Mouse (Mus musculus): ENCODE measurements around the gene Grwd1.
A peak's percentile ranks its signal among the peaks of the same experiment; 100 is the strongest.

Grwd1 gene

GRCm38 (mm10) chr7:45797661-45798510, 32.9 kb downstream of the Grwd1 start:
- peak in 1 of 2 experiments; percentile 22 for DNase-seq

GRCm38 (mm10) chr7:45796950-45797349, 33.8 kb downstream of the Grwd1 start:
- no peak for DNase-seq

GRCm38 (mm10) chr7:45794971-45795370, 35.8 kb downstream of the Grwd1 start:
- DNase-seq: peak in 1 of 2 experiments; percentile 25

GRCm38 (mm10) chr7:45793969-45794585, 36.7 kb downstream of the Grwd1 start:
- peak in 1 of 2 experiments; percentile 12 for DNase-seq

- peak in 1 of 2 experiments; percentile 9 for DNase-seq
These were observed 37.5 kb downstream of the Grwd1 start for GRCm38 (mm10) chr7:45793240-45793639.

- DNase-seq: peak in 1 of 2 experiments; percentile 5
These were observed 38.8 kb downstream of the Grwd1 start for GRCm38 (mm10) chr7:45791756-45792490.

GRCm38 (mm10) chr7:45790721-45791120, 40.0 kb downstream of the Grwd1 start:
- DNase-seq: peak in 1 of 2 experiments; percentile 4

- DNase-seq: peak in 1 of 2 experiments; percentile 27
These were observed 43.1 kb downstream of the Grwd1 start for GRCm38 (mm10) chr7:45787642-45788041.

- DNase-seq: peak; percentile 69 to 82
These were observed 43.9 kb downstream of the Grwd1 start for GRCm38 (mm10) chr7:45786661-45787413.

- peak; percentile 73 to 84 for DNase-seq
These were observed 44.6 kb downstream of the Grwd1 start for GRCm38 (mm10) chr7:45786136-45786578.

- DNase-seq: peak; percentile 66 to 77
These were observed 45.2 kb downstream of the Grwd1 start for GRCm38 (mm10) chr7:45785388-45786135.

GRCm38 (mm10) chr7:45784524-45785372, 46.0 kb downstream of the Grwd1 start, which contains the start of gene Sult2b1:
Gene Sult2b1 (minus strand): TSS chr7:45784669.
- DNase-seq: peak; percentile 91 to 95

GRCm38 (mm10) chr7:45783511-45784091, 47.1 kb downstream of the Grwd1 start, which contains the start of gene Lmtk3:
Gene Lmtk3 (plus strand): TSS chr7:45783738.
- peak; percentile 88 to 95 for DNase-seq

GRCm38 (mm10) chr7:45782271-45782670, 48.5 kb downstream of the Grwd1 start:
- no peak for DNase-seq

GRCm38 (mm10) chr7:45779081-45779641, 51.6 kb downstream of the Grwd1 start:
- no peak for DNase-seq

- no peak for DNase-seq
These were observed 55.5 kb downstream of the Grwd1 start for GRCm38 (mm10) chr7:45775237-45775636.

Data from cerebellum, adult 18-20 months (tissue).